Mouse (Mus musculus) brown adipose tissue, adult 24 weeks (tissue): ENCODE measurements around the gene Ykt6. TPM values are rescaled to one million over a fixed set of nuclear protein-coding genes. Genes with fewer than 3 reads are reported as not detected.
A peak's percentile ranks its signal among the peaks of the same experiment; 100 is the strongest.
"Not testable (repeated sequence)": the region's sequence is repeated elsewhere in the genome, so short reads cannot be mapped to it uniquely, and the experiment has no call there.

Source experiments
- H3K27ac ChIP-seq: fragments of 200-500 bp; replicated peaks from 2 replicates; pipeline ENCODE4 v1.5.1; 2012; ENCODE audit warnings: low read depth, mild to moderate bottlenecking, low read length
- H3K4me1 ChIP-seq: fragments of 200-500 bp; 2 replicates; pipeline ENCODE4 v1.6.1; 2012; ENCODE audit warnings: low read length, mixed read lengths; ENCODE audit not compliant: control insufficient read depth, insufficient read depth, insufficient read length
- H3K4me3 ChIP-seq: fragments of 200-500 bp; 2 replicates; pipeline ENCODE4 v1.5.1; 2012; ENCODE audit warnings: low read depth, mild to moderate bottlenecking, low read length, moderate library complexity; ENCODE audit not compliant: insufficient read depth
- polyA plus RNA-seq: library from polyadenylated mRNA; stranded (reverse); fragments of >200 nt; gene quantifications from 2 replicates; pipeline ENCODE4 v1.2.4, GENCODE M21; 2012; ENCODE audit not compliant: missing spikeins, insufficient read depth, insufficient read length

The Ykt6 gene
- polyA plus RNA-seq, 1 experiment, result 42.9 TPM

DNA sequence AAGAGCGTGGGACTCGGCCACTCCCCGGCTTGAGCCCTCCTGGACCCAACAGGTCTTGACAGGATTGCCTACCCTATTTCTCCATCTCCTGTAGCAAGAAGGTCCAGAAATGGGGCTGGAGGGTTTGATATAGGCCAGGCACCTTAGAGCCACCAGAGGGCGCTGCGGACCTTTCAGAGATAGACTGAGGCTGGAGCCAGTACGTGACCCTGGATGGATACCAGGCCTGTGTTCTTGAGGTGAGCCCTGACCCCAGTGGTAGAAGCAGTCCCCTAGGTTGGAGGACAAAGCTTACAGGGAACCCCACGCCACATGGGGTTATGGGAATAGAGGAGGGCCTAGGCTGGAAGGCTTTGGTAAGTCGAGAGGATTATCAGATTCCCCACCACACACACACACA, 40.5 kb downstream of the Ykt6 start:
- Histone ChIP-seq H3K4me1 (peaks cover 12% of the 10 kb centered on the region), H3K27ac (no peak overlapping the region), H3K4me3 (no peak overlapping the region)

DNA sequence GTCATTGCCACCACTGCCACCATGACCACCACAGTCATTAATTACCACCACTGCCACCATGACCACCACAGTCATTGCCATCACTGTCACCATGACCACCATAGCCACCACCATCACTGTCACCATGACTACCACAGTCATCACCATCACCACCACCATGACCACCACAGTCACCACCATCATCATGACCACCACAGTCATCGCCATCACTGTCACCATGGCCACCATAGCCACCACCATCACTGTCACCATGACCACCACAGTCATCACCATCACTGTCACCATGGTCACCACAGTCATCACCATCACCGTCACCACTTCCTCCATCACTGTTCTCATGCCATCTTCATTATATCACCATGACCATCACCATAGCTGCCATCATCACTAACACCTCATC, 43.0 kb downstream of the Ykt6 start:
- Histone ChIP-seq H3K4me1 (peaks cover 31% of the 10 kb centered on the region), H3K27ac (no peak overlapping the region), H3K4me3 (no peak overlapping the region)

DNA sequence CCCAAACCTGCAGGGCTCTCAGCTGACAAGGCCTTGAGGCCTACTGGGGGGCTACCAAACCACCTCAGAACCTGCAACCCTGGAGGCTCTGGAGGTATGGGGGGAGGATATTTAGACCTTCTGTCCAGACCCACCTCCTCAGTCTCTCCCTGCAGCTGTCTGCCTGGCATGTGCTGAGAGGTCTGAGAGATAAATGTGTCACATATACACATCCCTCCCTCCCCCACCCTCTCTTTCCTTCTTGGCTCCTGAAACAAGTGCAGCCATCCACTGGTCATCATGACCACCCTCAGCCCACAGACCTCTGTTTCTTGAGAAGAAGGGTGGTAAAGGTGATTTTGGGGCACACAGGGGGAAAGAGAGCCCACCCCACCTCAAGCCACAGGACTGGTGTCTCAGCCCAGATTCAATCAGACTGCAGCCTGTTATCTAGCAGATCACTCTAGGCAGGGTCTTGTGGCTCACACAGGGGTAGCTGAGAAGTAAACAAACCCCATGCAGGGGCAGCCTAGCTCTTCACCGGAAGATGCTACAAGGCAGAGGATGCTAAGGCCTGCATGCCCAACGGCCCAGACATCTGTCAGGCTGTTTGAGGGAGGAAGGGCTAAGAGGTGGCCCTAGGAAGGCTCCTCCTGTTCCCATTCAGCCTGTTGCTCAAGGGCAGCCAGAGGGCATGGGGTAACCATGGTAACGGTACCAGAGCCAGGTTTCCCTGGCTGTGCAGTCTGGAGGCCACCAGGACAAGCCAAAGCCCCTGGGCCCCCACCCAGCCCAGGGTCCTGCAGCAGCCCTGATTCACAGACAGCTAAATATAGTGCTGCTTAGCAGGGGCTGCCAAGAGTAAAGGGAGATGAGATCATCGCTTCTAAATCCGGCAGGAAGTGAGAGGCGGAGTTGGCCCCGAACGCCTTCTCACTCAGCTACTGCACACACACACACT, 44.6 kb downstream of the Ykt6 start:
- H3K4me3 ChIP-seq, result no peak overlapping the region
- peak overlapping the region; percentile 71 for H3K27ac ChIP-seq
- peaks cover 31% of the 10 kb centered on the region for H3K4me1 ChIP-seq

DNA sequence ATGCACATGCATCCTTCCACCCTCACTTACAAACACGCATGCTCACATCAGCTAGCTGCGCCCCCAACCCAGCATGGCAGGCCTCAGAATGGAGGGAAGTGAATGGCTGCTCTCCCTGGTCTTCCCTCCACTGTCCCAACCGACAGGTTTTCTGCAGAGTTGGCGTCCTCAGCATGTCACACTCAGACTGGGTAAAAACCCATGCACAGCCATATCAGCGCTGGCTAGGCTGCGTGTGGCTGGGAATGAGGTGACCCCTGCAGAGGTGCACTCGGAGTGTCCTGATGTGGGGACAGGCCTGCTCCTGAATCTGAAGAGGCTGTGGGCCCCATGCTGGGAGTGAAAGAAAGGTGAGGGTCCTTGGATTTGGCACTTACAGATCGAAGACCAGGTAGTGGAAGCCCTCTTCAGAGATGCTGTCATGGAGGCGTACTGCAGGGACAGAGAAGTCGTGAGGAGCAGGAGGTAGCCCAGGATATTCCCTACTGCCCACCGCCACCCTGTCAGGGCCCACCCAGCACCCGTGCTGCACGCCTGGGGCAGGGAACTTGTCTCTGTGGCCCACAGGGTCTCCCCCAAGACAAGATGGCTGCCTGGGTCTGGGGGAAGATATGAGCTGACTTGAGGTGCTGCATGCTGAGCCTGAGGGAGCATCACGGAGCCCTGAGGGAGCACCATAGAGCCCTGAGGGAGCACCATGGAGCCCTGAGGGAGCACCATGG, 45.6 kb downstream of the Ykt6 start:
- no peak overlapping the region for H3K27ac ChIP-seq
- H3K4me3 ChIP-seq, result no peak overlapping the region
- H3K4me1 ChIP-seq, result peaks cover 31% of the 10 kb centered on the region

DNA sequence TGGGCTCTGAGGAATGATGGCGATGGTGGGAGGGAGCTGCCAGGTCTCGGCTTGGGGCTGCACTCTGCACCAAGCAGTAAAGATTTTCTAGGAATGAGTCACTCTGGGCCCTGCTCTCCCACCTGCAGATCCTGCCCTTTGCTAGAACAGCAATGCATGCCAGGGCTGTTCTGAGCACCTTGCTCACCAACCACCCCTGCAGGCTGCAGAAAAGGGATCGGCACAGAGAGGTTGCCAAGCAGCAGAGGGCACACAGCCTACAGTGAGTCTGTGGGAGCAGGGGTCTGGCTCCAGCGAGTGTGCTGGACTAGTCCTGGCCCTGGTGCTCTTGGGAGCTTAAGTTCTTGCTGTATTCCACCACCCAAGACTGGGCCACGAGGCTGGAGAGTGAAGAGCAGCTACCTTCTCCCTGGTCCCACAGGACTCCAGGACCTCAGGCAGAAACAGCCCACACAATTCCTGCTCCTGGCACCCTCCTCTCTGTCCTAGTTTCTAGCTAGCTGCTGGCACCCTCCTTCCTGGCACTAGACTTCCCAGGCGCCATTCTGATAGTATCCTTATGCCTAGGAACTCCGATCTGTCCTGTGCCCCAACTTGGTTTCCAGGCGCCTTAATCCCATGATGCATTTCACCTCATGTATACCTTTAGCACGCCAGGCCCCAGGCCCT, 46.6 kb downstream of the Ykt6 start:
- Histone ChIP-seq H3K4me1 (peaks cover 31% of the 10 kb centered on the region), H3K27ac (peak overlapping the region; percentile 31; the same call in 1 of the 2 replicates), H3K4me3 (no peak overlapping the region)

DNA sequence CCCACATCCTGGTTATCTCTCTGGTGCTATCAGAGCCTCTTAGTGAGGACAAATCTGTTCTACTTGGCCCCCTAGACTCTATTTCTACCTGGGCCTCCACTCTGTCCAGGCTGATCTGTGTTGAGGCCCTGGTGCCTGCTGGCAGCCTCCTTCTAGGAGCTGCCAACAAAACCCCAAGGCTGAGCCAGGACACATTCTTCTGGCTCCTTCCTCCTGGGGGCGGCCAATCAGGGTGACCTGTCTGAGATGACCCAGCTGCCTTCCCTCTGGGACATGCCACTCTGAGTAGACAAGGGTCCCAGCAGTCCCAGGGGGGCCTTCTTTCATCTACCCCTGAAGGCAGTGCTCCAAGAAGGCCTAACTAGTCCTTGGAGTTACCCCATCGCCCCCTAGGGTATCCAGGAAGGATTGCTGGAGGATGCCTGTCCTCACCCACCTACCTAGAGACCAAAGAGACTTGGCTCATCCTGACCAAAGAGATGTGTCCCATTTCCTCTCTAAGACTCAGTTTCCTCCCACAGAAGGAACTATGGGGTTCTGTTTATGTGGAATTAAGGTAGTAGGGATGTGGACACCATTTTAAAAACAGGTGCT, 47.6 kb downstream of the Ykt6 start:
- no peak overlapping the region for H3K4me3 ChIP-seq
- H3K4me1 ChIP-seq, result peaks cover 31% of the 10 kb centered on the region
- H3K27ac ChIP-seq, result peak overlapping the region; percentile 31; the same call in 1 of the 2 replicates

DNA sequence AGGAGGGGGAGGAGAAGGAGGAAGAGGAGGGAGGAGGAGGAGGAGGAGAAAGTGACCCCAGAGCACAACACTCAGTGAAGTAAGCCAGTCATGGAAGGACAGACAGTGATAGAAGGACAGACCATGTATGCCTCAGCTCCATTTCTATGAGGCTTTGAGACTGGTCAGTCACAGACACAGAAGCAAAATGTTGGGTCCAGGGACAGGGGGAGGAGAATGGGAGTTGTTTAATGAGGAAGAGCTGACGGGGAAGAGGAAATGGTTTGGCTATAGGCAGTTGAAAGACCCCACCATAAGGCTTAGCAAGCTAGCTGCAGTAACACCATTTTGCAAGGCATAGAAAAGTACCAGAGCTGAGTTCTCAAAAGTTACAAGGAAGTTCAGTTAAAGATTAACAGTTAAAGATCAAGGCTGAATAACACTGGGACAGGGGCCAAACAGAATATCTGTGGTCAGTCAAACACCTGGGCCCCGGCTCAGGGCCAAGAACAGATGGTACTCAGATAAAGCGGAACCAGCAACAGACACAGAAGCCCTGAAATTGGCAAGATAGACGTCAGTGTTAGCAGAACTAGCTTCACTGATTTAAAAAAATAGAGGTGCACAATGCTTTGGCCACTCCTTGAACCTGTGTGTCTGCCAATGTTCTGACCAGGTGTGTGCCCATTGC, 50.0 kb downstream of the Ykt6 start:
- Histone ChIP-seq H3K27ac (0 out of 2 replicates have a peak overlapping the region, but pooled peaks have one; percentile 5), H3K4me1 (peaks cover 22% of the 10 kb centered on the region)
- not testable (repeated sequence) for H3K4me3 ChIP-seq

DNA sequence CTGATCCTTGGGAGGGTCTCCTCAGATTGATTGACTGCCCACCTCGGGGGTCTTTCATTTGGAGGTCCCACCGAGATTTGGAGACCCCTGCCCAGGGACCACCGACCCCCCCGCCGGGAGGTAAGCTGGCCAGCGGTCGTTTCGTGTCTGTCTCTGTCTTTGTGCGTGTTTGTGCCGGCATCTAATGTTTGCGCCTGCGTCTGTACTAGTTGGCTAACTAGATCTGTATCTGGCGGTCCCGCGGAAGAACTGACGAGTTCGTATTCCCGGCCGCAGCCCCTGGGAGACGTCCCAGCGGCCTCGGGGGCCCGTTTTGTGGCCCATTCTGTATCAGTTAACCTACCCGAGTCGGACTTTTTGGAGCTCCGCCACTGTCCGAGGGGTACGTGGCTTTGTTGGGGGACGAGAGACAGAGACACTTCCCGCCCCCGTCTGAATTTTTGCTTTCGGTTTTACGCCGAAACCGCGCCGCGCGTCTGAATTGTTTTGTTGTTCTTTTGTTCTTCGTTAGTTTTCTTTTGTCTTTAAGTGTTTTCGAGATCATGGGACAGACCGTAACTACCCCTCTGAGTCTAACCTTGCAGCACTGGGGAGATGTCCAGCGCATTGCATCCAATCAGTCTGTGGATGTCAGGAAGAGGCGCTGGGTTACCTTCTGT, 51.0 kb downstream of the Ykt6 start:
- H3K4me1 ChIP-seq, result peaks cover 14% of the 10 kb centered on the region
- not testable (repeated sequence) for H3K27ac ChIP-seq, H3K4me3 ChIP-seq

DNA sequence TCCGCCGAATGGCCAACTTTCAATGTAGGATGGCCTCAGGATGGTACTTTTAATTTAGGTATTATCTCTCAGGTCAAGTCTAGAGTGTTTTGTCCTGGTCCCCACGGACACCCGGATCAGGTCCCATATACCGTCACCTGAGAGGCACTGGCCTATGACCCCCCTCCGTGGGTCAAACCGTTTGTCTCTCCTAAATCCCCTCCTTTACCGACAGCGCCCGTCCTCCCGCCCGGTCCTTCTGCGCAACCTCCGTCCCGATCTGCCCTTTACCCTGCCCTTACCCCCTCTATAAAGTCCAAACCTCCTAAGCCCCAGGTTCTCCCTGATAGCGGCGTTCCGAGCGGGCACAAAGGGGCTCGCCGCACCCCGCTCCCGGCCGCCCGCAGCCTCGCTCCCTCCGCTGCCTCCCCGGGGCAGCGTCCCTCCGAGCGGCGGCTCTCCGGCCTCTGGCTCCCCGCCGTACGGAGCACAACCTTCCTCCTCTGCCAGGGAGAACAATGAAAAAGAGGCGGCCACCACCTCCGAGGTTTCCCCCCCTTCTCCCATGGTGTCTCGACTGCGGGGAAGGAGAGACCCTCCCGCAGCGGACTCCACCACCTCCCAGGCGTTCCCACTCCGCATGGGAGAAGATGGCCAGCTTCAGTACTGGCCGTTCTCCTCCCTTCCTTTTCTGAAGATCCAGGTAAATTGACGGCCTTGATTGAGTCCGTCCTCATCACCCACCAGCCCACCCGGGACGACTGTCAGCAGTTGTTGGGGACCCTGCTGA, 51.7 kb downstream of the Ykt6 start:
- H3K4me1 ChIP-seq, H3K27ac ChIP-seq: not testable (repeated sequence)
- H3K4me3 ChIP-seq, result peak overlapping the region; percentile 6; the same call in 1 of the 2 replicates

DNA sequence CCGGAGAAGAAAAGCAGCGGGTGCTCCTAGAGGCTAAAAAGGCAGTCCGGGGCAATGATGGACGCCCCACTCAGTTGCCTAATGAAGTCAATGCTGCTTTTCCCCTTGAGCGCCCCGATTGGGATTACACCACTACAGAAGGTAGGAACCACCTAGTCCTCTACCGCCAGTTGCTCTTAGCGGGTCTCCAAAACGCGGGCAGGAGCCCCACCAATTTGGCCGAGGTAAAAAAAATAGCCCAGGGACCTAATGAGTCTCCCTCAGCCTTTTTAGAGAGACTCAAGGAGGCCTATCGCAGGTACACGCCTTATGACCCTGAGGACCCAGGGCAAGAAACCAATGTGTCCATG, 52.3 kb downstream of the Ykt6 start:
- not testable (repeated sequence) for H3K27ac ChIP-seq, H3K4me3 ChIP-seq, H3K4me1 ChIP-seq

DNA sequence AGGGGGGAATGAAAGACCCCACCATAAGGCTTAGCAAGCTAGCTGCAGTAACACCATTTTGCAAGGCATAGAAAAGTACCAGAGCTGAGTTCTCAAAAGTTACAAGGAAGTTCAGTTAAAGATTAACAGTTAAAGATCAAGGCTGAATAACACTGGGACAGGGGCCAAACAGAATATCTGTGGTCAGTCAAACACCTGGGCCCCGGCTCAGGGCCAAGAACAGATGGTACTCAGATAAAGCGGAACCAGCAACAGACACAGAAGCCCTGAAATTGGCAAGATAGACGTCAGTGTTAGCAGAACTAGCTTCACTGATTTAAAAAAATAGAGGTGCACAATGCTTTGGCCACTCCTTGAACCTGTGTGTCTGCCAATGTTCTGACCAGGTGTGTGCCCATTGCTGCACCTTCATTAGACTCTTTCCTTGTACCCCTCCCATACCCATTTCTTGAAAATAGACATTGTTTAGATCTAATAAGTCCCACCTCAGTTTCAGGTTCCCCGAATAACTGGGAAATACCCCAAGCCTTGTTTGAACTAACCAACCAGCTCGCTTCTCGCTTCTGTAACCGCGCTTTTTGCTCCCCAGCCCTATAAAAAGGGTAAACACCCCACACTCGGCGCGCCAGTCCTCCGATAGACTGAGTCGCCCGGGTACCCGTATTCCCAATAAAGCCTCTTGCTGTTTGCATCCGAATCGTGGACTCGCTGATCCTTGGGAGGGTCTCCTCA, 55.4 kb downstream of the Ykt6 start:
- H3K4me1 ChIP-seq, result not testable (repeated sequence)

DNA sequence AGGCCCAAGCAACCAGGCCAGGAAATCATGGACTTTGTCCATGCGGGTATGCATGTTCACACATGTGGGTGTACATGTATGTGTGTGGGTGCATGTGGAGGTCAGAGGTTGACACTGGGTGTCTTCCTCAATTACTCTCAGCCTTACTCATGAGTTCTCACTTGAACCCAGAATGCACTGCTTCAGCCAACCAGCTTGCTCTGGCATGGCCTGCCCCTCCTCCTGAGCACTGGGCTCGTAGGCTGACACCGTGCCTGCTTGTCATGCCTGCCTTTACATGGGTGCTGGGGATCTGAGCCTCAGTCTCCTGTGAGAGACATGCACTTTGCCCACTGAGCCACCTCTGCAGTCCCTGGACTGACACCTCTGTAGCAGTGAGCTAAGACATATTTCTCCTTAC, 56.4 kb downstream of the Ykt6 start:
- Histone ChIP-seq H3K27ac (no peak overlapping the region), H3K4me3 (no peak overlapping the region), H3K4me1 (peaks cover 8% of the 10 kb centered on the region; the same call in 1 of the 2 replicates)

More for the DNA sequence above, 55.4 kb downstream of the Ykt6 start:
- not testable (repeated sequence) for H3K4me3 ChIP-seq, H3K27ac ChIP-seq

DNA sequence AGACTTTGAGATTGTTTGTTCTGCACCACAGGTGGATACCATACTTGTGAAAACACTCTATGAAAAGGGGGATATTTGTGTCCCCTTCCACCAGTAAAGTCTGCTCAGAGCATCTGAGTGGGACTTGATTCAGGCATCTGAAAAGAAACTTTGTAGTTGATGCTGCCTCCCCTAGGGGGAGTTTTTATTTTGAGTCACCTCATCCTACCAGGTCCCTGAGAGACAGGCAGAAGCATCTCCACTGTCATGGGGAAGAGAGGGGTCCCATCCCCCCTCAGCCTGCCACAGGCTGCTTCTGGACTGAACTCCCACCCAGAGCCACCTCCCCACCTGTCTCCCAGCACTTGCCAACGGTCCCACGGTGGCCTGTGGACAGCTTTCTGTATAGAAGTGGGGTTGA, 57.9 kb downstream of the Ykt6 start:
- no peak overlapping the region for H3K27ac ChIP-seq
- H3K4me1 ChIP-seq, result peaks cover 8% of the 10 kb centered on the region; the same call in 1 of the 2 replicates
- H3K4me3 ChIP-seq, result no peak overlapping the region
